Mouse (Mus musculus) hindbrain, embryonic 14.5 days (tissue): ENCODE results near the gene Vti1a. TPM values are rescaled to one million over a fixed set of nuclear protein-coding genes. Genes with fewer than 3 reads are reported as not detected.
A peak's percentile ranks its signal among the peaks of the same experiment; 100 is the strongest.

ENCODE experiments used
- ATAC-seq: fragments of 200-750 bp; cut with Nextera tagmentation; 2 replicates; pipeline ENCODE4 v1.8.0; 2017; ENCODE audit warnings: moderate number of reproducible peaks, mild to moderate bottlenecking, moderate TSS enrichment, moderate library complexity; ENCODE audit not compliant: low FRiP score
- DNase-seq: peaks from one replicate; pipeline ENCODE4 v3.0.0-alpha.2; 2015; ENCODE audit warnings: low spot score
- H3K27ac ChIP-seq: fragments of 300-500 bp; sonication (generic); 2 replicates; pipeline ENCODE4 v1.5.1; 2014; ENCODE audit warnings: mild to moderate bottlenecking, moderate library complexity
- H3K27me3 ChIP-seq: fragments of 300-500 bp; sonication (generic); 2 replicates; pipeline ENCODE4 v1.6.1; 2014; ENCODE audit warnings: mild to moderate bottlenecking, low read length, mixed read lengths; ENCODE audit not compliant: control insufficient read depth, insufficient read depth
- H3K36me3 ChIP-seq: fragments of 300-500 bp; sonication (generic); replicated peaks from 2 replicates; pipeline ENCODE4 v1.6.1; 2014; ENCODE audit not compliant: control insufficient read depth, insufficient read depth
- H3K4me1 ChIP-seq: fragments of 300-500 bp; sonication (generic); replicated peaks from 2 replicates; pipeline ENCODE4 v1.6.1; 2014; ENCODE audit warnings: antibody characterized with exemption, low read length, mixed read lengths; ENCODE audit not compliant: control insufficient read depth, insufficient read depth
- H3K4me2 ChIP-seq: fragments of 300-500 bp; sonication (generic); replicated peaks from 2 replicates; pipeline ENCODE4 v1.6.1; 2014; ENCODE audit warnings: mild to moderate bottlenecking, moderate library complexity
- H3K4me3 ChIP-seq: fragments of 300-500 bp; sonication (generic); replicated peaks from 2 replicates; pipeline ENCODE4 v1.5.1; 2014; ENCODE audit warnings: mild to moderate bottlenecking, low read length
- H3K9ac ChIP-seq: fragments of 300-500 bp; sonication (generic); 2 replicates; pipeline ENCODE4 v1.6.1; 2014
- H3K9me3 ChIP-seq: fragments of 300-500 bp; sonication (generic); 2 replicates; pipeline ENCODE4 v1.6.1; 2016; ENCODE audit warnings: low read length; ENCODE audit not compliant: control insufficient read depth
- WGBS: fragments of 180-500 bp; shearing (Covaris S2); extraction: QIAGEN DNeasy Blood & Tissue Kit; methylation state at CpG from one replicate; pipeline ENCODE4 v1.1.7; 2014; 5-methylcytosine and 5-hydroxymethylcytosine counted together
- polyA plus RNA-seq: library from polyadenylated mRNA; unstranded; fragments of >200 nt; fragmentation: Nextera tagmentation; extraction: Ambion mirVana; gene quantifications from 2 replicates; pipeline ENCODE4 v1.2.1, GENCODE M21; 2014

Vti1a gene
- polyA plus RNA-seq, 1 experiment from 2014 or later = 32.1 TPM

- Histone ChIP-seq H3K36me3 (no peaks in the 10 kb centered on the region), H3K9me3 (no peaks in the 10 kb centered on the region), H3K27me3 (no peaks in the 10 kb centered on the region), H3K9ac (no peak overlapping the region), H3K4me1 (no peaks in the 10 kb centered on the region), H3K27ac (no peak overlapping the region), H3K4me3 (no peak overlapping the region), H3K4me2 (no peak overlapping the region)
- no peak for ATAC-seq
- no peak for DNase-seq
- 85% methylated on average over 3 of the region's 3 CpGs for WGBS
Observed at GRCm38 (mm10) chr19:55532681-55533080, 216.6 kb downstream of the Vti1a start.

GRCm38 (mm10) chr19:55536273-55536937 lies 220.3 kb downstream of the Vti1a start:
- Histone ChIP-seq H3K4me3 (no peak overlapping the region), H3K4me1 (no peaks in the 10 kb centered on the region), H3K9me3 (no peaks in the 10 kb centered on the region), H3K27ac (no peak overlapping the region), H3K4me2 (no peak overlapping the region), H3K9ac (no peak overlapping the region), H3K36me3 (no peaks in the 10 kb centered on the region), H3K27me3 (no peaks in the 10 kb centered on the region)
- WGBS = 80% methylated on average over 7 of the region's 7 CpGs
- DNase-seq (no peak), ATAC-seq (no peak)

GRCm38 (mm10) chr19:55537691-55538090 lies 221.6 kb downstream of the Vti1a start:
- H3K4me1 ChIP-seq = no peaks in the 10 kb centered on the region
- H3K9me3 ChIP-seq = no peaks in the 10 kb centered on the region
- H3K36me3 ChIP-seq = no peaks in the 10 kb centered on the region
- H3K27me3 ChIP-seq = no peaks in the 10 kb centered on the region
- H3K9ac ChIP-seq = no peak overlapping the region
- 29% methylated on average over 6 of the region's 6 CpGs for WGBS
- ATAC-seq (no peak; the same call in 1 of the 2 replicates), DNase-seq (peak; percentile 61)
- no peak overlapping the region for H3K4me2 ChIP-seq
- no peak overlapping the region for H3K4me3 ChIP-seq
- no peak overlapping the region for H3K27ac ChIP-seq

GRCm38 (mm10) chr19:55541641-55542040 lies 225.5 kb downstream of the Vti1a start:
- Histone ChIP-seq H3K9me3 (no peaks in the 10 kb centered on the region), H3K9ac (no peak overlapping the region), H3K4me3 (no peak overlapping the region), H3K27ac (no peak overlapping the region), H3K27me3 (no peaks in the 10 kb centered on the region), H3K4me2 (no peak overlapping the region), H3K4me1 (no peaks in the 10 kb centered on the region), H3K36me3 (no peaks in the 10 kb centered on the region)
- 86% methylated on average over 5 of the region's 5 CpGs for WGBS
- DNase-seq = no peak
- no peak for ATAC-seq

GRCm38 (mm10) chr19:55542461-55542860 lies 226.4 kb downstream of the Vti1a start:
- no peak overlapping the region for H3K4me3 ChIP-seq
- no peaks in the 10 kb centered on the region for H3K36me3 ChIP-seq
- H3K4me1 ChIP-seq = no peaks in the 10 kb centered on the region
- no peak overlapping the region for H3K4me2 ChIP-seq
- H3K9ac ChIP-seq = no peak overlapping the region
- ATAC-seq (no peak), DNase-seq (no peak)
- no peaks in the 10 kb centered on the region for H3K9me3 ChIP-seq
- no peaks in the 10 kb centered on the region for H3K27me3 ChIP-seq
- no peak overlapping the region for H3K27ac ChIP-seq
- WGBS = 88% methylated on average over 6 of the region's 6 CpGs

- no peaks in the 10 kb centered on the region for H3K9me3 ChIP-seq
- no peaks in the 10 kb centered on the region for H3K27me3 ChIP-seq
- DNase-seq = no peak
- ATAC-seq = no peak
- 51% methylated on average over 9 of the region's 9 CpGs for WGBS
- H3K27ac ChIP-seq = peak overlapping the region; percentile 5; the same call in 1 of the 2 replicates
- no peaks in the 10 kb centered on the region for H3K4me1 ChIP-seq
- no peak overlapping the region for H3K4me3 ChIP-seq
- no peak overlapping the region for H3K4me2 ChIP-seq
- no peak overlapping the region for H3K9ac ChIP-seq
- no peaks in the 10 kb centered on the region for H3K36me3 ChIP-seq
Observed at GRCm38 (mm10) chr19:55543188-55543587, 227.1 kb downstream of the Vti1a start.

- H3K36me3 ChIP-seq = no peaks in the 10 kb centered on the region
Observed at GRCm38 (mm10) chr19:55544498-55544897, 228.4 kb downstream of the Vti1a start.

GRCm38 (mm10) chr19:55545529-55545928 lies 229.4 kb downstream of the Vti1a start:
- Histone ChIP-seq H3K27me3 (no peaks in the 10 kb centered on the region), H3K9me3 (no peaks in the 10 kb centered on the region), H3K9ac (no peak overlapping the region), H3K4me2 (no peak overlapping the region), H3K4me3 (no peak overlapping the region), H3K4me1 (no peaks in the 10 kb centered on the region), H3K27ac (no peak overlapping the region), H3K36me3 (no peaks in the 10 kb centered on the region)
- peak; percentile 86 for DNase-seq
- WGBS = 28% methylated on average over 9 of the region's 9 CpGs
- peak; percentile 27; the same call in 1 of the 2 replicates for ATAC-seq

More at GRCm38 (mm10) chr19:55544498-55544897, 228.4 kb downstream of the Vti1a start:
- Histone ChIP-seq H3K4me2 (no peak overlapping the region), H3K9ac (no peak overlapping the region), H3K27ac (no peak overlapping the region), H3K9me3 (no peaks in the 10 kb centered on the region), H3K27me3 (no peaks in the 10 kb centered on the region), H3K4me3 (no peak overlapping the region), H3K4me1 (no peaks in the 10 kb centered on the region)
- DNase-seq (no peak), ATAC-seq (no peak)
- 74% methylated on average over 5 of the region's 5 CpGs for WGBS

GRCm38 (mm10) chr19:55546009-55546528 lies 230.0 kb downstream of the Vti1a start:
- Histone ChIP-seq H3K9ac (no peak overlapping the region), H3K4me3 (no peak overlapping the region), H3K4me1 (no peaks in the 10 kb centered on the region), H3K4me2 (no peak overlapping the region), H3K27me3 (0 out of 2 replicates have a peak, but pooled peaks cover 3% of the 10 kb centered on the region), H3K9me3 (no peaks in the 10 kb centered on the region), H3K27ac (no peak overlapping the region), H3K36me3 (no peaks in the 10 kb centered on the region)
- 86% methylated on average over 13 of the region's 13 CpGs for WGBS
- DNase-seq (no peak), ATAC-seq (no peak)
